Mouse (Mus musculus): ENCODE data around the gene Cela3a. TPM values are rescaled to one million over a fixed set of nuclear protein-coding genes. Genes with fewer than 3 reads are reported as not detected.

Gene Cela3a
- polyA plus RNA-seq, 1 experiment = not detected

GRCm38 (mm10) chr4:137380702-137381605 is 28.6 kb downstream of the Cela3a start:
- Histone ChIP-seq H3K27ac (ENCODE audit: insufficient read depth, low read depth, low read length) (peak overlapping the region; percentile 9; the same call in 1 of the 2 replicates), H3K4me1 (ENCODE audit: control insufficient read depth, insufficient read depth, low read length) (peaks cover 9% of the 10 kb centered on the region; the same call in 1 of the 2 replicates), H3K36me3 (ENCODE audit: control insufficient read depth, insufficient read depth, low read length) (no peaks in the 10 kb centered on the region), H3K4me3 (ENCODE audit: insufficient read depth, low read depth, low read length) (no peak overlapping the region), H3K27me3 (replicated peaks; ENCODE audit: control insufficient read depth, insufficient read depth, low read length) (no peaks in the 10 kb centered on the region)
- no peak for DNase-seq
- 28% methylated on average over 15 of the region's 16 CpGs for WGBS
- TF ChIP-seq CTCF (conservative IDR thresholded peaks at IDR 0.05; ENCODE audit: insufficient read depth, insufficient read length, low read depth, low read length) (no peak), POLR2A (IDR thresholded peaks at IDR 0.05; ENCODE audit: low read depth, low read length) (no peak)

- TF ChIP-seq CTCF (conservative IDR thresholded peaks at IDR 0.05; ENCODE audit: insufficient read depth, insufficient read length, low read depth, low read length) (no peak), POLR2A (IDR thresholded peaks at IDR 0.05; ENCODE audit: low read depth, low read length) (no peak)
- no peaks in the 10 kb centered on the region for H3K36me3 ChIP-seq (ENCODE audit: control insufficient read depth, insufficient read depth, low read length)
- DNase-seq = no peak
- no peaks in the 10 kb centered on the region for H3K27me3 ChIP-seq (replicated peaks; ENCODE audit: control insufficient read depth, insufficient read depth, low read length)
- H3K4me1 ChIP-seq (ENCODE audit: control insufficient read depth, insufficient read depth, low read length) = peaks cover 9% of the 10 kb centered on the region; the same call in 1 of the 2 replicates
- H3K4me3 ChIP-seq (ENCODE audit: insufficient read depth, low read depth, low read length) = no peak overlapping the region
- WGBS = 84% methylated on average over 10 of the region's 10 CpGs
- H3K27ac ChIP-seq (ENCODE audit: insufficient read depth, low read depth, low read length) = no peak overlapping the region
Observed at GRCm38 (mm10) chr4:137379713-137380255, 29.8 kb downstream of the Cela3a start.

- Histone ChIP-seq H3K4me1 (ENCODE audit: control insufficient read depth, insufficient read depth, low read length) (peaks cover 9% of the 10 kb centered on the region; the same call in 1 of the 2 replicates), H3K27ac (ENCODE audit: insufficient read depth, low read depth, low read length) (no peak overlapping the region), H3K36me3 (ENCODE audit: control insufficient read depth, insufficient read depth, low read length) (no peaks in the 10 kb centered on the region), H3K27me3 (replicated peaks; ENCODE audit: control insufficient read depth, insufficient read depth, low read length) (no peaks in the 10 kb centered on the region), H3K4me3 (ENCODE audit: insufficient read depth, low read depth, low read length) (no peak overlapping the region)
- WGBS = 88% methylated on average over 3 of the region's 3 CpGs
- no peak for TF ChIP-seq POLR2A (IDR thresholded peaks at IDR 0.05; ENCODE audit: low read depth, low read length)
- no peak for TF ChIP-seq CTCF (conservative IDR thresholded peaks at IDR 0.05; ENCODE audit: insufficient read depth, insufficient read length, low read depth, low read length)
- no peak for DNase-seq
Observed at GRCm38 (mm10) chr4:137379085-137379484, 30.5 kb downstream of the Cela3a start.

- 83% methylated on average over 4 of the region's 4 CpGs for WGBS
- peaks cover 16% of the 10 kb centered on the region; the same call in 1 of the 2 replicates for H3K4me1 ChIP-seq (ENCODE audit: control insufficient read depth, insufficient read depth, low read length)
- no peak for DNase-seq
- TF ChIP-seq CTCF (conservative IDR thresholded peaks at IDR 0.05; ENCODE audit: insufficient read depth, insufficient read length, low read depth, low read length) (no peak), POLR2A (IDR thresholded peaks at IDR 0.05; ENCODE audit: low read depth, low read length) (no peak)
- H3K36me3 ChIP-seq (ENCODE audit: control insufficient read depth, insufficient read depth, low read length) = no peaks in the 10 kb centered on the region
- no peak overlapping the region for H3K4me3 ChIP-seq (ENCODE audit: insufficient read depth, low read depth, low read length)
- H3K27me3 ChIP-seq (replicated peaks; ENCODE audit: control insufficient read depth, insufficient read depth, low read length) = no peaks in the 10 kb centered on the region
- no peak overlapping the region for H3K27ac ChIP-seq (ENCODE audit: insufficient read depth, low read depth, low read length)
Observed at GRCm38 (mm10) chr4:137377526-137378304, 31.9 kb downstream of the Cela3a start.

- peaks cover 16% of the 10 kb centered on the region; the same call in 1 of the 2 replicates for H3K4me1 ChIP-seq (ENCODE audit: control insufficient read depth, insufficient read depth, low read length)
- H3K27ac ChIP-seq (ENCODE audit: insufficient read depth, low read depth, low read length) = no peak overlapping the region
- H3K4me3 ChIP-seq (ENCODE audit: insufficient read depth, low read depth, low read length) = no peak overlapping the region
- 83% methylated on average over 2 of the region's 2 CpGs for WGBS
- H3K27me3 ChIP-seq (replicated peaks; ENCODE audit: control insufficient read depth, insufficient read depth, low read length) = no peaks in the 10 kb centered on the region
- no peaks in the 10 kb centered on the region for H3K36me3 ChIP-seq (ENCODE audit: control insufficient read depth, insufficient read depth, low read length)
- no peak for DNase-seq
- TF ChIP-seq POLR2A (IDR thresholded peaks at IDR 0.05; ENCODE audit: low read depth, low read length) (no peak), CTCF (conservative IDR thresholded peaks at IDR 0.05; ENCODE audit: insufficient read depth, insufficient read length, low read depth, low read length) (no peak)
Observed at GRCm38 (mm10) chr4:137376778-137377177, 32.8 kb downstream of the Cela3a start.

- no peaks in the 10 kb centered on the region for H3K27me3 ChIP-seq (replicated peaks; ENCODE audit: control insufficient read depth, insufficient read depth, low read length)
- no peak overlapping the region for H3K4me3 ChIP-seq (ENCODE audit: insufficient read depth, low read depth, low read length)
- no peaks in the 10 kb centered on the region for H3K36me3 ChIP-seq (ENCODE audit: control insufficient read depth, insufficient read depth, low read length)
- DNase-seq = no peak
- peaks cover 9% of the 10 kb centered on the region; the same call in 1 of the 2 replicates for H3K4me1 ChIP-seq (ENCODE audit: control insufficient read depth, insufficient read depth, low read length)
- 56% methylated on average over 19 of the region's 19 CpGs for WGBS
- H3K27ac ChIP-seq (ENCODE audit: insufficient read depth, low read depth, low read length) = no peak overlapping the region
- TF ChIP-seq POLR2A (IDR thresholded peaks at IDR 0.05; ENCODE audit: low read depth, low read length) = no peak
- TF ChIP-seq CTCF (conservative IDR thresholded peaks at IDR 0.05; ENCODE audit: insufficient read depth, insufficient read length, low read depth, low read length) = no peak
Observed at GRCm38 (mm10) chr4:137375314-137376278, 34.0 kb downstream of the Cela3a start.

Measured in kidney, adult 2 months (tissue).